Mouse (Mus musculus) G1E-ER4 (cell line): ENCODE results near the gene Tas2r134. TPM values are rescaled to one million over a fixed set of nuclear protein-coding genes. Genes with fewer than 3 reads are reported as not detected.

Experiments used
- GATA1 ChIP-seq: IDR thresholded peaks from one replicate; pipeline ENCODE4 v1.8.0; 2012; ENCODE audit warnings: low read length, inconsistent platforms
- polyA plus RNA-seq: library from polyadenylated mRNA; stranded (reverse); fragments of >175 nt; gene quantifications from 2 replicates; pipeline ENCODE4 v1.2.3, GENCODE M21; 2012

Gene Tas2r134
- polyA plus RNA-seq, 1 experiment, result not detected

- TF ChIP-seq GATA1, result no peak
Measured at GRCm38 (mm10) chr2:51641635-51642034, 14.3 kb downstream of the Tas2r134 start.

- no peak for TF ChIP-seq GATA1
Measured at GRCm38 (mm10) chr2:51643244-51644139, 16.2 kb downstream of the Tas2r134 start.

- no peak for TF ChIP-seq GATA1
Measured at GRCm38 (mm10) chr2:51647972-51648371, 20.7 kb downstream of the Tas2r134 start.

- TF ChIP-seq GATA1, result no peak
Measured at GRCm38 (mm10) chr2:51649887-51650286, 22.6 kb downstream of the Tas2r134 start.

GRCm38 (mm10) chr2:51652086-51652485 lies 24.8 kb downstream of the Tas2r134 start:
- TF ChIP-seq GATA1, result no peak

GRCm38 (mm10) chr2:51657684-51658083 lies 30.4 kb downstream of the Tas2r134 start:
- TF ChIP-seq GATA1, result no peak

GRCm38 (mm10) chr2:51658288-51658687 lies 31.0 kb downstream of the Tas2r134 start:
- TF ChIP-seq GATA1, result no peak

GRCm38 (mm10) chr2:51674321-51674720 lies 47.0 kb downstream of the Tas2r134 start:
- no peak for TF ChIP-seq GATA1
